Mouse (Mus musculus): ENCODE measurements around the gene Golph3.

DNA sequence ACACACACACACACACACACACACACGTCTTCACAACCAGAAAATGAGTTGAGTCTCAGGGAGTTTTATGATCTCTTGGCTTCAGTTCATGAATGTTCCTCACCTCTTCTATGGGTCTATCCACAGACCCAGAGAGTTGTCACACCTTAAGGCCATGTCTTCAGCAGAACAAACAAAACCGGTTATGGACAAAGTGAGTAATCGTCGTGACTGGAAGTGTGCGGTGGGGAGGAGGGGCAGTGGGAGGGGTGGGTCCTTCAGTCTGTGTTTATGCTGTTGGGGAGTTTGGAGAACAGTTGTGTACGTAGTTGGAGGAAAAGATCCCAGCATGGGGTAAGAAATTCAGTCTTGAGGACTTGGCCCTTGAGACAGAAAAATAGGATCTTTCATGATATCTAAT is 75.8 kb downstream of the Golph3 start:
- TF ChIP-seq CTCF (IDR thresholded peaks at IDR 0.05; ENCODE audit: low read depth) (no peak), EP300 (IDR thresholded peaks at IDR 0.05; ENCODE audit: low read depth) (no peak)

Measured in heart, postnatal 0 days (tissue).